Mouse (Mus musculus): ENCODE results near the gene Mkln1.

DNA sequence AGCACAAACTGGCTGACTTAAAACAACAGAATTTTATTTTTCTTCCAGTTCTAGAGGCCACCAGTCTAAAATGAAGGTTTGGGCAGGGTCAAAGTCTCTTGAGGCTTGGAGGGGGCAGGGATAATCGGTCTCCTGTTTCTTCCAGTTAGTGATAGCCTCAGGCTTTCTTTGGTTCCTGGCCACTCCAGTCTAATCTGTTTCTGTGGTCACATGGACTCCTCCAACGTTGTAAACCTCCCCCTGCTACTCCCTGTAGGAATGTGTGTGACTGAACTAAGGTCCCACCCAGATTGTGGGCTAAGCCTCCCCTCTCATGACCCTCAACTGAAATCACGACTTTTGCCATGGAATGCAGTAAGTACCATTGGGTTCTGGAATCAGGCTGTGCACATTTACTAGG, 25.9 kb upstream of the Mkln1 start:
- TF ChIP-seq CTCF (IDR thresholded peaks at IDR 0.05; ENCODE audit: low read depth, low read length), result no peak
- TF ChIP-seq POLR2A (IDR thresholded peaks at IDR 0.05; ENCODE audit: extremely low read depth, insufficient read depth, low read length), result no peak

Data from liver, adult 2 months (tissue).